Mouse (Mus musculus): ENCODE results near the gene Tubb5. TPM values are rescaled to one million over a fixed set of nuclear protein-coding genes. Genes with fewer than 3 reads are reported as not detected.

Tubb5 gene
- total RNA-seq, 4 experiments from 2014 or later = 26.7 to 34.5 (median 28.3) TPM

DNA sequence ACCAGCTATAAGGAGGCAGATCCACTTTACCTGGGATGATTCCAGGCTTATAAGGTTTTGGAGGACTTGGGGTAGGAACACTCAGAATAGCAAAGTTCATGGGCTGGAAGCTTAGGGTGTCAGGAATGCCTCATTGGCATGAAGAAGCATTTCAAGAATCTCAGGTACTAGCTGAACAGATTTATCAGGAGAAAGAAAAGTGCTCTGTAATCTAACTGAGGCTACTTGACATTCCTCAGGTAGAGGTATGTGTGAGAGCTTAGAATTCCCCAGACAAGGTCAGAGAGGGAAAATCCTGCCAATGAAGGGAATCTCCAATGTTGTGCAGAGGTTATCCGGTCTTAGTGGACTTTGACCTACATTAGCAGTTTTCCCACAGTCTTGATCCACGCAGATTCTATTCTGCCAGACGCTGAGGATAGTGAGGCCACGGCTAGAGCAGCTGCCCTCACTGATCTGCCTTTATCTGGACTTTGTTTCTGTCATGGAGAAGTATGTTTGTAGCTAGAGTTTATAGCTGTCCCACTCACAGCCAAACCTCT is 34.2 kb downstream of the Tubb5 start:
- no peak for DNase-seq (ENCODE audit: low spot score in 2 of 2)

GRCm38 (mm10) chr17:35803020-35803419 is 35.1 kb downstream of the Tubb5 start:
- no peak for DNase-seq (ENCODE audit: low spot score in 2 of 2)

DNA sequence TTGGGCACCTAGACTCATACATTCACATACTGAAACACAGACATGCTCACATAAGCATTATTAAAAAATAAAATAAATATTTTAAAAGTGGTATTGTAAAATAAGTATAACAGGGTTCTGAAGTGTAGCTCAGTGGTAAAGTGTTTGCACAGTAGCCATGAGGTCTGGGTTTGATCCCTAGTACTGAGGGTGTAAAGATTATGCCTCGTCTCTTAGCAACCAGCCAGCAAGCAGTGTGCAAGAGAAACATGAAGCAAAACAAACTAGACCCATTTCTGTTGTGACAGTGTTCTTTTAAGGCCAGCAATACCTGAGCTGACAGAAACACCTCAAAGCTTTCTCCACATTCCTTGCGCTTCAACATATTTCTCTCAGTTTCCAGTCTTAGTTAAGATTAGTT is 37.2 kb downstream of the Tubb5 start:
- DNase-seq (ENCODE audit: low spot score in 2 of 2) = no peak

- DNase-seq (ENCODE audit: low spot score in 2 of 2) = no peak
Observed at GRCm38 (mm10) chr17:35796835-35797234, 41.3 kb downstream of the Tubb5 start.

DNA sequence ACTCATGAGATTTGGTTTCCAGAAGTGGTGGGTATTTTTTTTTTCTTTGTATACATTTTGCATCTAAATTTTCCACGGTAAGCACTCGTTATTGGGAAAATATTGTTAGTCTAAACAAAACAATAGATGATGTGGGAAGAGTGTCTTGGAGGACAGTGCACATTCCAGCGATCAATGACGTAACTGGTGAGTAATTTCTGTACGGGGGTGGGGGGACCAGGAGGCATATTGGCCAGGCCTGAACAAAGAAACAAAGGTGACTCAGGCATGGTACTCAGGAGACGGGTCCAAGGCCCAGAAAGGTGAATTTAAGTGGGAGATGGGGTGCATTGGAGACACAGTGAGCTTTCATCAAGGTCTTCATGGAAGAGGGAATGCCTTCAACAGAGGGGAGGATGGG is 42.5 kb downstream of the Tubb5 start:
- DNase-seq (ENCODE audit: low spot score in 2 of 2) = no peak

GRCm38 (mm10) chr17:35795099-35795498 is 43.0 kb downstream of the Tubb5 start:
- no peak for DNase-seq (ENCODE audit: low spot score in 2 of 2)

DNA sequence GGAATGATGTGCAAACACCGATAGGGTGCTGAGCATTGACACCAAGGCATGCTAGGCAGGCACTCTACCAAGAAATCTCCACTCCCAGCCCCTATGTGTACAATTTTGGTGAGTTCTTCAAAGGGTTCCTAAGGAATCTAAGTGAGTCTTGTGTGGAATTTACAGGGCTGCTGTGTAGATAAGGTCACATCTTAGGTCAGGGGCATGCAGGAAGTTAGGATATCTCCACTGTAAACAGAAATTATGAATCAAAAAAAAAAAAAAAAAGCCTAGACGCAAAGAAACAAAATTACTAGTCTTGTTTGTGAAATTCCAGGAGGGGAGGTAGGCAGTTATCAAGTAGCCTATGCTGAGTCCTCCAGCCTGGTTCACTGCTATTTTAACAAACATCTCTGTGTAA is 45.3 kb downstream of the Tubb5 start:
- DNase-seq (ENCODE audit: low spot score in 2 of 2) = no peak

- no peak for DNase-seq (ENCODE audit: low spot score in 2 of 2)
Observed at GRCm38 (mm10) chr17:35790933-35791332, 47.2 kb downstream of the Tubb5 start.

GRCm38 (mm10) chr17:35788025-35788424 is 50.1 kb downstream of the Tubb5 start:
- no peak for DNase-seq (ENCODE audit: low spot score in 2 of 2)

GRCm38 (mm10) chr17:35787493-35787892 is 50.6 kb downstream of the Tubb5 start:
- DNase-seq (ENCODE audit: low spot score in 2 of 2) = no peak

- DNase-seq (ENCODE audit: low spot score in 2 of 2) = no peak
Observed at GRCm38 (mm10) chr17:35785140-35785539, 53.0 kb downstream of the Tubb5 start.

DNA sequence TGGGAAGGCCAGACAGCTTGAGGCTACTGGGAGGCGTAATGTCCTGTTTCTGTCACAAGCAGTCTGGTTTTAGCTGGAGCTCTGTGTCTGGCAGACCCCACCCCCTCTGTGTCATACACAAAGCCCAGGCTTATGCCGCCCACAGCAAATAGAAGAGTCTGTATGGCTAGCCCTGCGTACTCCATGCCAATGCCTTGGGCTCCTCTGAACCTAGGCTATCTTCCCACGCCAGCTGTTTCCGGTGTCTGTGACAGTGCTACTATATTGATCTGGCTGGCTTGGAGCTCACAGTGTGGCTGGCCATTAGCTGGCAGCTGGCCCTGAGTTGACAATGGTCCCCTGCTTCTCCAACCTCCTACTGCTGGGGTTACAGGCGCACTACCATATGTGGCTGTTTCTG is 54.2 kb downstream of the Tubb5 start:
- DNase-seq (ENCODE audit: low spot score in 2 of 2) = no peak

Small RNAs within 50 kb of the gene (microRNA-seq; reads per million reads assigned to microRNA genes)
- not detected for gene Gm28033

Other genes starting within 250 kb of the Tubb5 start
- not detected for gene Sfta2, start 236.8 kb downstream of the Tubb5 start, total RNA-seq (2022)
- gene Gm9573, start 211.7 kb downstream of the Tubb5 start, total RNA-seq (2022) = not detected
- gene Mucl3, start 194.6 kb downstream of the Tubb5 start, total RNA-seq (2022) = not detected
- 10 to 100 TPM in 2 of 4 experiments, 1 to 10 TPM in 2; 9.0 to 15.4 (median 10.3) TPM for gene Vars2, start 170.7 kb downstream of the Tubb5 start, total RNA-seq (2022)
- gene Gtf2h4, start 164.6 kb downstream of the Tubb5 start, total RNA-seq (2022) = 10 to 100 TPM; 16.0 to 21.6 (median 17.9) TPM
- 10 to 100 TPM; 13.7 to 20.0 (median 15.9) TPM for gene Ddr1, start 133.7 kb downstream of the Tubb5 start, total RNA-seq (2022)
- 1 to 10 TPM; 5.6 to 7.8 (median 6.6) TPM for gene Ier3, start 16.6 kb downstream of the Tubb5 start, total RNA-seq (2022)
- gene Flot1, start 15.1 kb downstream of the Tubb5 start, total RNA-seq (2022) = 10 to 100 TPM; 52.6 to 67.2 (median 55.9) TPM
- 1 to 10 TPM; 3.2 to 5.0 (median 4.0) TPM for gene Mdc1, start 3.2 kb upstream of the Tubb5 start, total RNA-seq (2022)
- gene Nrm, start 23.0 kb upstream of the Tubb5 start, total RNA-seq (2022) = 1 to 10 TPM in 2 of 4 experiments, under 1 TPM in 2; 0.52 to 2.6 (median 1.4) TPM
- gene Ppp1r18, start 27.3 kb upstream of the Tubb5 start, total RNA-seq (2022) = 1 to 10 TPM; 2.4 to 4.7 (median 3.3) TPM
- gene Dhx16, start 41.5 kb upstream of the Tubb5 start, total RNA-seq (2022) = 10 to 100 TPM; 13.5 to 16.8 (median 16.0) TPM
- gene 2310061I04Rik, start 59.1 kb upstream of the Tubb5 start, total RNA-seq (2022) = 10 to 100 TPM; 52.7 to 68.7 (median 62.6) TPM
- gene Atat1, start 71.8 kb upstream of the Tubb5 start, total RNA-seq (2022) = 1 to 10 TPM; 2.9 to 4.4 (median 3.6) TPM
- 10 to 100 TPM; 57.4 to 60.4 (median 58.1) TPM for gene Mrps18b, start 78.1 kb upstream of the Tubb5 start, total RNA-seq (2022)
- 10 to 100 TPM; 13.0 to 30.1 (median 14.3) TPM for gene Ppp1r10, start 78.1 kb upstream of the Tubb5 start, total RNA-seq (2022)
- 10 to 100 TPM; 74.2 to 79.3 (median 78.7) TPM for gene Abcf1, start 131.5 kb upstream of the Tubb5 start, total RNA-seq (2022)
- gene Gnl1, start 141.5 kb upstream of the Tubb5 start, total RNA-seq (2022) = 10 to 100 TPM; 24.1 to 31.8 (median 29.1) TPM
- 1 to 10 TPM; 1.5 to 2.5 (median 1.9) TPM for gene Prr3, start 141.9 kb upstream of the Tubb5 start, total RNA-seq (2022)
- gene H2-T24, start 182.3 kb upstream of the Tubb5 start, total RNA-seq (2022) = 1 to 10 TPM in 1 of 4 experiments, under 1 TPM in 3; 0.82 to 1.6 (median 0.93) TPM
- gene H2-T23, start 194.5 kb upstream of the Tubb5 start, total RNA-seq (2022) = 1 to 10 TPM; 5.6 to 9.3 (median 7.1) TPM
- gene H2-T22, start 204.4 kb upstream of the Tubb5 start, total RNA-seq (2022) = 10 to 100 TPM; 11.7 to 14.0 (median 13.0) TPM
- not detected for gene Gm6034, start 204.7 kb upstream of the Tubb5 start, total RNA-seq (2022)
- 1 to 10 TPM; 1.8 to 2.7 (median 2.2) TPM for gene Gm11127, start 220.1 kb upstream of the Tubb5 start, total RNA-seq (2022)